Mouse (Mus musculus) testis, adult 2 months (tissue): Measurements from ENCODE around the gene Sdc1.

ENCODE experiments used
- CTCF ChIP-seq: fragments of 200-500 bp; IDR thresholded peaks from 2 replicates; pipeline ENCODE4 v1.5.1; 2012; ENCODE audit warnings: low read depth, mild to moderate bottlenecking, inconsistent platforms, low read length, moderate library complexity; ENCODE audit not compliant: control insufficient read depth, insufficient read depth, insufficient replicate concordance
- POLR2A ChIP-seq: fragments of 200-500 bp; IDR thresholded peaks from 2 replicates; pipeline ENCODE4 v1.6.1; 2012; ENCODE audit warnings: low read depth, mild to moderate bottlenecking, inconsistent platforms, low read length, moderate library complexity; ENCODE audit not compliant: control insufficient read depth

- TF ChIP-seq CTCF (no peak), POLR2A (no peak)
Measured at GRCm38 (mm10) chr12:8786984-8787730, 16.0 kb downstream of the Sdc1 start.
